Mouse (Mus musculus) frontal cortex, postnatal 14 days (tissue): Measurements from ENCODE around the gene Tecta.

Source experiments
- DNase-seq, 2 experiments: peaks; one replicate each; pipeline ENCODE4 v3.0.0; 2022; ENCODE audit warnings: low spot score in 2 of 2

The Tecta gene

DNA sequence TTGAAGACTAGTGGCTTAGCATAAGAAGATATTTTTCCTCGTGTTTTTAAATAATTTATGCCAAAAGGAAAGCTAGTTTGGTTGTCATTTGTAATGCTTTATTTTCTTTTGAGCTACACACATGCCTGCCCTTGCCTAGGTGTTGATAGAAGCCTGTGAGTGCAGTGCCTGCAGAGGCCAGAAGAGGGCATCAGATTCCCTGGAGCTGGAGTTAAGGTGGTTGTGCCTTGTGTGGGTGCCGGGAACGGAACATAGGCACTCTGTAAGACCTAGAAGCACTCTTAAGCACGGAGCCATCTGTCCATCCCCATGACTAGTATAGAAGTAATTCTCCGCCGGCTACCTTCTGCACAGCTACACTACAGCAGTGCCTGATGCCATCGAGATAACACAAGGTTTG, 79.1 kb downstream of the Tecta start:
- DNase-seq: no peak

DNA sequence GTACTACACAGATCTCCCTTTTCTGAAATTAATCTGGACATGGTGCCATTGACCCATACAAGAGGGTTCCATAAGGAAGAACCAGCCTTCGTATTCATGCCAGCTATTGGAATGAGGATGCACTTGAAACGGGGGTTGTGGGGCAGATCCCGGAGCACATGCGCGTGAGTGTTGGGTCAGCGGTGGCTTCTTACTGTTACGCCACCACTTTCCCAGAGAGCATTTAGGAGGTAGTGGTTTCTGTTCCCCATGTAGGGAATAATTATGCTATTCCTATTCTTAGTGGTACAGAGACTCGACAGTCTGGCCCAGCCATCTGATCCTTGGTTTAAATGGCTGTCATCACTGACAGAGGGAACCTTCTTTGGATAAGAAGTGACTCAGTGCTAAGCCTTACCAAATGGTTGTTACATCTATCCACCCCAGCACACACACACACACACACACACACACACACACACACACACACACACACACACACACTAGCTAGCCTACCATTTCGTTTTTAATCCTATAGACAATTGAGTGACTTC, 81.2 kb downstream of the Tecta start:
- no peak for DNase-seq

DNA sequence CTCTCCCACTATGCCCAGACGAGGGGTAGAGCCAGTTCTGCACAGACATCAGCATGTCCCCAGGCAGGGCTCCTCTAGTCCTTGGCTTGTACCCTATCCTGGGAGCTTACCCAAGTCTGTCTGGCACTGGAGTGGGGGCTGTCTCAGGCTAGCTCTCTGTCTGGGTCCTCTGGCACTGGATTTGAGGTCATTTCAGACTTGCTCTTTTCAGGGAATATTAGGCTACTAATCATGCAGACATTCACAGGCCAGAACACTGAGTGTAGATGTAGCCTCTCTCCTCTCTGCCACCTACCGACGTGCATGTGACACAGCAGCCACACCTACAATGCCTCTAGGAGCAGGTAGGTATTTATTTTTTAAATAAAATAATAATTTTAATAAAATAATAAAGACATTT, 82.4 kb downstream of the Tecta start:
- no peak for DNase-seq

GRCm38 (mm10) chr9:42315816-42316215, 83.9 kb downstream of the Tecta start:
- no peak for DNase-seq

GRCm38 (mm10) chr9:42314959-42315358, 84.8 kb downstream of the Tecta start:
- no peak for DNase-seq

DNA sequence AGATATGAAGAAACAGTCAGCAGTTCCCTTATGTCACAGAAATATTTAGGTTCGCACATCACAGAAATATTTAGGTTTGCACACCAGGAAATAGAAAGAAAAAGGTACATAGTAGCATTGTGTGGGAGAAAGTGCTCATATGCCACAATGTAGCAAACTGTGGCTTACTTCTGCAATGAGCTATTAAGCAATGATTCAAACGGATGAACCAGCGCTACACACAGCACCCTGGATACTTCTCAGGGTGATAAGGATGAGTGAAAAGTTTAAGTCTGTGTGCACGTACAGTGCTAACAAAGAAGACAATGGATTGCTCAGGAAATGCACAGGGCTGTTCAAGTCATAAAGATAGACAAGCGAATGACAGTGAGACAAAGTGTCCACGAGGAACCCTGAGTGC, 85.3 kb downstream of the Tecta start:
- no peak for DNase-seq

GRCm38 (mm10) chr9:42313872-42314271, 85.9 kb downstream of the Tecta start:
- peak in 1 of 2 experiments; percentile 0 for DNase-seq

DNA sequence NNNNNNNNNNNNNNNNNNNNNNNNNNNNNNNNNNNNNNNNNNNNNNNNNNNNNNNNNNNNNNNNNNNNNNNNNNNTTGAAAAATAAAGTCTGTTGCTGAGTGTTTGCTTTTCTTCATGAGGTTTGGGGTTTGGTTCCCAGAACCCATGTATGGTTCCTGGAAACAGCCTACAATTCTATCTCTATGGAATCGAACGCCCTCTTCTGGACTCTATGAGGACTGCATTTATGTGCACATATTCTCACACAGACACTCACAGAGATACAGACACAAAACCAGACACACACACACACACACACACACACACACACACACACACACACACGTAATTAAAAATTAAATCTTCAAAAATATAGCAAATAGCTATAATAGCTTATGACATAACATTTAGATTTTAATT, 88.4 kb downstream of the Tecta start:
- DNase-seq: no peak

- DNase-seq: no peak
These were observed 95.8 kb downstream of the Tecta start for GRCm38 (mm10) chr9:42303894-42304293.

DNA sequence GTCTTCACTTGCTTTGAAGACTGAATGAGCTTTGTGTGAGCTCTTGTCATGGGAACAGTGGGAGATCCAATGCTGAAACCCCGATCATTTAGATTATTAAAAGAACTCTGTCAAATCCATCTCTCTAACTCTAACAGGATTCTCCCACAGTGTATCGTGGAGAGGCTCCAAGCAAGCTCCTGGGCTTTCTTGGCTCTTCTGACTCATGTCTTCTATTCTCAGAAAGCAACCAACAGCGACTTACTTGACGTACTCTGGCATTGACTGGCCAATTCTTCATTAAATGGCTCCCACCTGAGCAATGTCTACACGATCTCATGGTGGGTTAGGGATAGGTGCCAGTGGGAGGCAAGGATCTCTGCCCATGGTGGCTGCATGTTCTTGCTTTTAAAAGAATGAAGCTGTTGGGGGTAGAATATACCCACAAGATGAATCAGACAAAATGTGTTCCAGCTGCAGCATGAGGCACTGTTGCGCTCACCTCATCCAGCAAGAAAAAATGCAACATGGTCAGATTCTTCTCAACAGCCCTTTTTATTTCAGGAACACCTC, 98.6 kb downstream of the Tecta start:
- DNase-seq: no peak

DNA sequence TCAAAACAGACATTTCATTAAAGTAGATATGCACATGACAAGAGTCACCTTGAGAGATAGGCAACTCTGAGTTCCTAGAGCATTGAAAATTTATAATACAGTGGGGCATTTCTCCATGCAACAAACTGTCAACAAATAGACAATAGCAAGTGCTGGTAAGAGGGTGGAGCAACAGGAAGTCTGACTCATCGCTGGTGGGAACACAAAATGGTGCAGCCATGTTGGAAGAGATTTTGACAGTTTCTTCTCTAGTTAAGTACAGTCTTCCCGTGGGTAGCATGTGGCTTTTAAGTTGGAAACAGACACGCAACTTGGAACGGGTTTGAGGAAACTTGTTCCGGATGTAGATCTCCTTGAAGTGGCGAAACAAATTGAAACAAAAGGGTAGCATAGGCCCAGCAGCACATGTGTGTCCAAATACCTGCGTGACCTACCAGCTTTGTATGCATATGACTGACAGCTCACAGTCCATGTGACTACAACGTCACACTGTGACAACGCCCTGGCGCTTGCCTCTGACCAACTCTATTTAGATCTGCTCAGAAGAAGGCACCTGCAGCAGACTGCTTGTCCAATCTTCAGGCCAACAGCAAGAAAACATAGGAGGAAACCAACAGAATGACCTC, 103.3 kb downstream of the Tecta start:
- DNase-seq: no peak

GRCm38 (mm10) chr9:42294131-42294530, 105.6 kb downstream of the Tecta start:
- DNase-seq: no peak

- no peak for DNase-seq
These were observed 106.1 kb downstream of the Tecta start for GRCm38 (mm10) chr9:42293596-42293995.

DNA sequence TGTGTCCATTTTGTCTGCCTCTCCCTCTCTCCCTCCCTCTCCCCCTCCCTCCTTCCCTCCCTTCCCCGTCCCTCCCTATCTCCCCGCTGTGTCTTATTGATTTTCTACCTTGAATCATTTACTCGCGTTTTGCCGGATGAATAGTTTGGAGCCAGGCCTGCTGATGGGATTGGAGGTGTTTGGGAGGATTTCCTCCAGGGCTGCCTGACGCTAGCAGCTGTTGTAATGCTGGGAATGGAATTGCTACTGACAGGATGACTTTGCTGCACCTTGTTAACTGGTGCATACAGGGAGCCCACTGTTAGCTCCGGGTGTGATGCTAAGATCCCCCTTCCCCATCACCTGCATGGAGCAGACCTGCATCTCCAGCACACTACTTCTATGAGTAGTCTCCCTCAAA, 106.7 kb downstream of the Tecta start:
- DNase-seq: no peak

GRCm38 (mm10) chr9:42279676-42280075, 120.1 kb downstream of the Tecta start:
- no peak for DNase-seq
